Mouse (Mus musculus) 416B (cell line): ENCODE measurements at regions not wholly inside any gene's neighbourhood (a gene's known extent, or its start where the extent isn't known, plus 50 kb on each side); places are given as distances from the start of the nearest gene placed in this dataset.
A peak's percentile ranks its signal among the peaks of the same experiment; 100 is the strongest.
"Not testable (repeated sequence)": the region's sequence is repeated elsewhere in the genome, so short reads cannot be mapped to it uniquely, and the experiment has no call there.

Experiments used
- DNase-seq: peaks from one replicate; pipeline ENCODE4 v3.0.0; 2011; ENCODE audit warnings: low read depth

DNA sequence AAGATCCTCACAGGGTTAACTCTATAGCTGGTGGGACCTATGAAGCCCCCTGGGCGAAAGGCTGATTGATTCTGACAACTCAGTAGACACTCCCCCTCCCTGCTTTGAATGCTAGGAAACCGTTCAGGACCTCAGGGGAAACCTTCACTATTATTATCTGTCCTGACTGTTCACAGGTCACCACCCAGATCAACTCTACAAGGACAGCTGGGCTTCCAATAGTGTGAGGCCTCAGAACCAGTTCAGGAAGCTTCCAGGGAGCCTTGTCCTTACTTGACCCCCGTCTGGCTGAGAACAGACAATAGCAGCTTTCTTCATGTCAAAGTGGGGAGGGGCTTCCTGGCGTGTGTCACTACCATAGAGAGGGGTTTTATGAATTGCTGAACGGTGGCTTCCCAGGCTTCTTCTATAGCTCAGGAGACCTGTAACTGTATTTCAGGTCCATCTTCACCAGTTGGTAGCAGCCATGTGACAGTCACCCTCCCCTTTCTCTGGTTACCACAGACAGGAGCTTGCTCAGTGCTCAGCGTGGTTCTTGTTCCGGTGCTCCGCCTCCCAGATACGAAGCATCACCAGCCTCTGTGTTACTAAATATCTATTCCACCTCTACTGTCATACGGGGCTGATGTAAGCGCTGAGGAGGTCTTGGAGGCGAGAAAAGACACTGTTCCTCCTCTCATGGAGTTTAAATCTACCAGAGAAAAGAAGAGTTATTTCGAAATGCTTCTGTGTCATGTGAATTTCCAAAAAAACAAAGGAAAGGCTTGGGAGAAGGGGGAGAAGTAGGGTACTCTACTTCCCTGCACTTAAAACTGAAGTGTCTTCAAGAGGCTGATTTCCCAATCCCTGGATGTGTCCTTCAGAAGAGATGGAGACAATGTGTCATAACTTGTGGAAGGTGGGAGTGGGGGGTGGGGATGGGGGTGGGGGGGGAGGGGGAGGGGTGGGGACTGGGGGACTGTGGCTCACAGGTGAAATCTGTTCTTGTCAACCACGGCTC lies 96.9 kb downstream of the Vcpkmt start:
- DNase-seq: peak; percentile 91

DNA sequence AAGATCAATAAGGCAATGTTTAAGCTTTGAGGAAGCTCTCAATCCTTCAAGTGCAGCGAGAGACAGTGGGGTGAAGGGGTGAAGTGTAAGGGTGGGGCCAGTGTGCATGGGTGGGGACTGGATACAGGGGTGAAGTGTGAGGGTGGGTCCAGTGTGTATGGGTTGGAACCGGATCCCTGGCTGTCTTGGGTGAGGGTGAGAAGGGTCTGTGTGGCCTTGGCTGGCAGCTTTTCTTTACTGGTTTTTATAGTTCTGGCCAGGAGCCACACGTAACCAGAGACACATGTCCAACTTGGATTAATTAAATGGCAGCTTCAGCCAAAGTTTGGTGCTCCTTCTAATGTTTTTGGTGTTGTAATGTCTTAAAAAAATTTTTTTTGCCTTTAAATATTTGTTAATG lies 101.4 kb downstream of the Vcpkmt start:
- DNase-seq: no peak

DNA sequence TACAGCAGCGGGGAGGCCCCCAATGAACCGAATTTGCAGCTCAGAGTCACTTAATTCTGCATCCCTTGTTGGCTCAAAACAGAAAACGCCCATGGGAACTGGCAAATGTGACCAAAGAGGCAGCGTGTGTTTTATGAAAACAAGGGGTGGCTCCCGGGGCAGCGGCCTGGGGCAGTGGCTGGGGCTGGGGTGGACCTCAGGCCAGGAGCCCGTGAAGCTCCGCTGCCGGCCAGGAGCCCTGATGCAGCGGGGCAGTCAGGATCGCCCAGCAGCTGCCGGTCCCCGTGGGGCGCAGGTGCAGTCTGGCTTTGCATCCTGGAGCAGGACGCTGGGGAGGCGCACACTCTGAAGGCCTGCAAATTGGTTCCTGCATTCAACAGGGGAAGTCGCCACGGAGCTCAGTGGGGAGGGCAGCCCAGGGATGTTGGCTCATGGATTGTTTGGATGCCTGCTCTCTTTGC lies 104.4 kb upstream of the Gm9887 start:
- DNase-seq: no peak

GRCm38 (mm10) chr12:69476131-69476530 lies 103.9 kb upstream of the Gm9887 start:
- peak; percentile 71 for DNase-seq

GRCm38 (mm10) chr12:69474916-69475661 lies 102.8 kb upstream of the Gm9887 start:
- DNase-seq: peak; percentile 84

GRCm38 (mm10) chr12:69474141-69474915 lies 102.1 kb upstream of the Gm9887 start:
- DNase-seq: peak; percentile 47

GRCm38 (mm10) chr12:69473379-69474057 lies 101.3 kb upstream of the Gm9887 start:
- DNase-seq: peak; percentile 32

DNA sequence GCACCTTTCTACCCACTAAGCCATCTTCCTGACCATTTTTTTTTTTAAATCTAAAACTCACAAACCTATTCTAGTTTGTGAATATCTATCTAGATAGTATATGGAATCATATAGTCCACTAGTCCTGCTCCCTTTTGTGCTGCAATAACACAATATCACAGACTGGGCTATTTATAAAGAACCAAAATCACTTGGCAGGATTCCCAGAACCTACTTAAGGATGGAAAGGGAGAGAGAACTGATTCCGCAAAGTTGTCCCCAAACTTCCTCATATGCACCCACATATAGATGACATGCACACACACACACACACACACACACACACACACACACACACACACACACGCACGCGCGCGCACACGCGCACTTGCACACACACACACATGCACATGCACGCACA lies 100.7 kb upstream of the Gm9887 start:
- peak; percentile 61 for DNase-seq

GRCm38 (mm10) chr12:69471876-69472275 lies 99.6 kb upstream of the Gm9887 start:
- peak; percentile 29 for DNase-seq

- DNase-seq: peak; percentile 74
These were observed 96.7 kb upstream of the Gm9887 start for GRCm38 (mm10) chr12:69469004-69469403.

DNA sequence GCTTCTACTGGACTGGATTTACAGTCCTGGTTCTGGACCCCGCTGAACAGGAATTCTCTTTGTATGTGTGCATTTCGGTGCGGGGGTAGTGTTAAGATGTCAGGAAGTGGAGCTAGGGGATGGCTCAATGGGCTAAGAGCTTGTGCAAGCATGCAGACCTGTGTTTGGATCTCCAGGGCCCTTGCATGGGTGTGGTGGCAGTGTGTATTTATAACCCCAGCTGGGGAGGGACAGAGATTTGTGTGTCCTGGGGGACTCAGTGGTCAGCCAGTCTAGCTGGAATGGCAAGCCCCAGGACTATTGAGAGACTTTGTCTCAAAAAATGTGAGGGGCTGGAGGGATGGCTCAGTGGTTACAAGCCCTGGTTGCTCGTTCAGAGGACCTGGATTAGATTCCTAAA lies 95.1 kb upstream of the Gm9887 start:
- DNase-seq: no peak

DNA sequence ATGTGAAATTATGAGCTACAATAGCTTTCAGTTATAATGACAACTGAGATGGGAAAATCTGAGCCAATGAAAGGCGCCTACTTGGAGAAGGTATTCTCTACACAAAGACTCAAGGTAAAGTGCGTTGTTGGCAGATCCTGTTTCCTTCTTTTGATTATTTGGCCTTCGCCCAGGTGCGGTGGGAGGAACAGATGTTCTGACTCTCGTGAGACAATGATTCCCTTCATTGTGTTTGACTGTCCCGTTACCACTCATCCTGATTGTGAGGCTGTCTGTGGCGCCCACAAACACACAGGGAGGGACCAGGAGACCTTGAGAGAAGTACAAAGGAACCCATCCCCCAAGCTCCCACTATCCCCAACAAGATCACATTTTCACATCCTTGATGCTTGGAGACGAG lies 92.6 kb upstream of the Gm9887 start:
- no peak for DNase-seq

DNA sequence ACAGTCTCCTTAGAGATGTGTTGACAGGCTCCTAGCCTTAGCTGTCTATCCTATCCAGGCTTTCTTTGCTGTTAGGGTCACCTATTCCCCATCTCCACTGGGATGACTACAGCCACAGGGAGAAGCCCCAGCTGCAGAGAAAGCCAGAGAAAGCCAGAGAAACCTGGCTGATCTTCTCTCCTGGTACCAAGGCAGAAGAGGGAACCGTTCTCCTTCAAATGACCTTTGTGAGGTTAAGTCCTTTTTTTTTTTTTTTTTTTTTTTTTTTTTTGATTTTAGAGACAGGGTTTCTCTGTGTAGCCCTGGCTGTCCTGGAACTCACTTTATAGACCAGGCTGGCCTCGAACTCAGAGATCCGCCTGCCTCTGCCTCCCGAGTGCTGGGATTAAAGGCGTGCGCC lies 91.1 kb upstream of the Gm9887 start:
- DNase-seq: not testable (repeated sequence)

DNA sequence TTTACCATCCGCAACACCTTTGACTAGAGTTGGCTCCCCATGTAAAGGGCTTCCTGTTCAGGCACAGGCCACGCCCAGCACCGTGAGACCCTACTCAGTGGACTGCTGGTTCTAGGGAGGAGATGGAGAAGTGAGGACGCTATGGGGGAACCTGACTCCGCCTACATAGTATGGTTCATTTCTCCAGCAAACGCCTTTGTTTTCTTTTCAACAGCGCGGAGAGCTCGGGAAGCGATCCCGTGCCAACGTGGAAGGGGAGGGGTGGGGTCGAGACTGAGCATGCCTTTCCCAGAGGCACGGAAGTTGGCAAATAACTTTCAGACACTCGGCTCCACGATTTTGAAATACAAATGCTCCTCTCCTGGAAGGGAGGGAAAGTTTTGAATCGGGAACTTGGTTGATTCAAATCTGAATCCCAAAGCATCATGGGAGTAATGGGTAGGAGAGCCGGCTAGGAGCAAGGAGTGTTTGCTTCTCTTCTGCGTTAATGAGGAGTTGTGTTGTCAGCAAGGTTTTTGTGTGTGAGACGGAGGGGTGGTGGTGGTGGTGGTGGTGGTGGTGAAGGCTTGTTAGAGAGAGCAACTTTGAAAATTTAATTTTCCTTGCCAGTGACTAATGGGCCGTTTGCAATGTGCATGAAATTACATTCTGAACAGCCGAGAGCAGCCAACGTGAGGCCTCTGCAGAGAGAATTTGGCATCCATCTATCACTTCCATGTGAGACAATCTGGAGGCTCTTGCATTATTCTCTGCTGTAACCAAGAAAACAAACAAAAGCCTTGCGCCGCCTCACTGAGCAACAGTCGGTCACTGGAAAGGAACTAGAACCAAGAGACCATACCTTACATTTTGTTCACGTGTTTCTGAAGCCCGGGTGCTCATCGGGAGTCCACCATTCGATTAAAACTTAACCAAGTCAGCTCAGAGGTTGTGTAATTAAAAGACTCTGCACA lies 89.9 kb upstream of the Gm9887 start:
- DNase-seq: no peak

GRCm38 (mm10) chr12:69460552-69461079 lies 88.4 kb upstream of the Gm9887 start:
- DNase-seq: no peak

- peak; percentile 65 for DNase-seq
These were observed 86.0 kb upstream of the Gm9887 start for GRCm38 (mm10) chr12:69458170-69458841.

GRCm38 (mm10) chr12:69456746-69457145 lies 84.5 kb upstream of the Gm9887 start:
- DNase-seq: no peak

DNA sequence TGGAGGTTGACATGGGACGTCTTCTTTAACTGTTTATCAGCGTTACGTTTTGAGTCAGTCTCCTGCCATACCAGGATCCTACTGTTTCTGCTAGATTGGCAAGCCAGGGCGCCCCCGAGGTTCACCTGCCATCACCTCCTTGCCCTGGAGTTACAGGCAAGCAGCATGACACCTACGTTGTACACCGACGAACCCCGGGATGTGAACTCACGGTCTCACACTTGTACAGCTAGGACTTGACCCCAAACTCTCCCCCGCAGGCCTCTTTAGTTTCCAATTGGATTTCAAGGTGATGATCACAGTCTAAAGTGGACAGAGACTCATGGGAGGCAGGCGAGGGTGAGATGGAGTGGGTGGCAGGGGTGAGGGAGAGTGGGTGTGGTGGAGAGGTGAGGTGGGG lies 83.9 kb upstream of the Gm9887 start:
- DNase-seq: no peak

DNA sequence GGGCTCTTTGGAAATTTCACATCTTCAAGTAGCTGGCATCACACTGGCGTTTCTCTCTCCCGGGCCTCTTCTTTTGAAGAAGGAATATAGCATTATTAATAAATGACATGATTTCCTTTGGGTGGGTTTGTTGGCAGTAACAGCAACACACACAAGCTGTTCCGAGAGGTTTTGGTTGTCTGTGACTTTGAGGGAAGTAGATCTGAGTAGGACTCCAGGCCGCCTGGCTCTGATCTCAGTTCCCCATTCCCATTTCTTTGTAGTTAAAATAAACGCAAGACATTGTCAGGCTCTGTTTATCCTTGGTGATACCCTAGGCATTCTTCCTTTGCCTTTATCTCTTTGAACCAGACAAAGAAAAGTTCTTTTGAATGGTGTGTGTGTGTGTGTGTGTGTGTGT lies 83.3 kb upstream of the Gm9887 start:
- no peak for DNase-seq

DNA sequence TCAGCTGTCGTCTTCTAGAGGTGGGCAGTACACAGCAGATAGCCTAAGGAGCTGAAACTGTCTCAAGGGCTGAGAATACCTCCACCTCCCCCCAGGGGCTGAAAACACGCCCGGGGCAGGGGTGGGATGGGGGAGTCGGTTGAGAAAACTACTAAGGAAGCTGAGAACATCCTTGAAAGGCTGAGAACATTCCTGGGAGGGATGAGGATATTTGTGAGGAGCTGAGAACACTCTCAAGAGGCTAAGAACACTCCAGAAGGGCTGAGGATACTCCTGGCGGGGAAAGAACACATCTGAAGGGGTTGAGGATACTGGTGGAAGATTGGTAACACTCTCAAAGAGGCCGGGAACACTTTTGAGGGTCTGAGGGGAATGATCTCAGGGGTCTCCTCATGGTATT lies 81.3 kb upstream of the Gm9887 start:
- no peak for DNase-seq
